Mouse (Mus musculus) megakaryocyte, embryonic 14.5 days (primary cell): ENCODE data around the gene Fam173a. TPM values are rescaled to one million over a fixed set of nuclear protein-coding genes. Genes with fewer than 3 reads are reported as not detected.

ENCODE experiments used
- H3K27me3 ChIP-seq: replicated peaks from 2 replicates; pipeline ENCODE3; 2012; ENCODE audit warnings: inconsistent platforms
- H3K36me3 ChIP-seq: replicated peaks from 2 replicates; pipeline ENCODE3; 2012; ENCODE audit warnings: low read length, inconsistent platforms, mixed read lengths
- H3K4me1 ChIP-seq: 2 replicates; pipeline ENCODE4 v1.6.1; 2012; ENCODE audit warnings: inconsistent platforms
- H3K4me3 ChIP-seq: replicated peaks from 2 replicates; pipeline ENCODE3; 2012; ENCODE audit warnings: moderate library complexity, mild to moderate bottlenecking, inconsistent platforms
- H3K9me3 ChIP-seq: 2 replicates; pipeline ENCODE4 v1.6.1; 2012; ENCODE audit warnings: inconsistent platforms
- FLI1 ChIP-seq: IDR thresholded peaks from 2 replicates; pipeline ENCODE4 v1.6.1; 2012; ENCODE audit warnings: low read length, inconsistent platforms, mixed read lengths
- GATA1 ChIP-seq: IDR thresholded peaks from 3 replicates; pipeline ENCODE4 v1.6.1; 2012; ENCODE audit warnings: mixed read lengths, low read length, inconsistent platforms, borderline replicate concordance
- polyA plus RNA-seq: library from polyadenylated mRNA; stranded (reverse); fragments of >175 nt; gene quantifications from 2 replicates; pipeline ENCODE4 v1.2.3, GENCODE M21; 2012; ENCODE audit warnings: low replicate concordance; ENCODE audit not compliant: insufficient read depth

Gene Fam173a
- polyA plus RNA-seq, 1 experiment: 23.4 TPM

GRCm38 (mm10) chr17:25762591-25762990 lies 30.1 kb downstream of the Fam173a start:
- H3K9me3 ChIP-seq: no peaks in the 10 kb centered on the region
- peaks cover 46% of the 10 kb centered on the region for H3K27me3 ChIP-seq
- no peak for TF ChIP-seq GATA1
- TF ChIP-seq FLI1: no peak
- H3K4me1 ChIP-seq: no peaks in the 10 kb centered on the region
- H3K4me3 ChIP-seq: no peak overlapping the region
- H3K36me3 ChIP-seq: no peaks in the 10 kb centered on the region

GRCm38 (mm10) chr17:25761561-25761970 lies 31.1 kb downstream of the Fam173a start:
- Histone ChIP-seq H3K9me3 (no peaks in the 10 kb centered on the region), H3K27me3 (peaks cover 44% of the 10 kb centered on the region), H3K36me3 (no peaks in the 10 kb centered on the region), H3K4me1 (no peaks in the 10 kb centered on the region), H3K4me3 (no peak overlapping the region)
- no peak for TF ChIP-seq GATA1
- TF ChIP-seq FLI1: no peak

DNA sequence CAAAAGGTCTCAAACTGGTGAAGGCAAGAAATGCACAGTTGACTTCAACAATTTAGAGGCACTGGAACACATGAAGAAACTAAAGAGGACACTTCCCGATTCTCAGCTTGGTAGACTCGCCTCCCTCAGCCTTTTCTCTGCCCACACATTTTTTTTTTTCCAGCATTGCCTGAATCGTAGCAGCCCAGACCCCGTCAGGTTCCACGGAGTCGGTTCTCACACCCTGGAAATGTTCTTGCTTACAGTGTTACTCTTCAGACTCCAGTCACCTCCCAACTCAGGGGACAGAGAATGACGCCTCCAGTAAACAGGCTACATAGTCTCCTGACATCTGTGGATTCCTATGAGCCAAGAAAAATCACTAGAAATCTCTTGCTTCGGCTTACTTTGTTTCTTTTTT lies 32.6 kb downstream of the Fam173a start:
- TF ChIP-seq GATA1: no peak
- TF ChIP-seq FLI1: no peak
- H3K27me3 ChIP-seq: peaks cover 47% of the 10 kb centered on the region
- H3K36me3 ChIP-seq: no peaks in the 10 kb centered on the region
- H3K9me3 ChIP-seq: no peaks in the 10 kb centered on the region
- no peaks in the 10 kb centered on the region for H3K4me1 ChIP-seq
- no peak overlapping the region for H3K4me3 ChIP-seq

- no peak for TF ChIP-seq GATA1
- TF ChIP-seq FLI1: no peak
- H3K4me1 ChIP-seq: no peaks in the 10 kb centered on the region
- no peaks in the 10 kb centered on the region for H3K9me3 ChIP-seq
- H3K27me3 ChIP-seq: peaks cover 68% of the 10 kb centered on the region
- no peaks in the 10 kb centered on the region for H3K36me3 ChIP-seq
- no peak overlapping the region for H3K4me3 ChIP-seq
Observed at GRCm38 (mm10) chr17:25757691-25758090, 35.0 kb downstream of the Fam173a start.

GRCm38 (mm10) chr17:25756378-25757242 lies 36.1 kb downstream of the Fam173a start:
- Histone ChIP-seq H3K4me3 (no peak overlapping the region), H3K27me3 (peaks cover 72% of the 10 kb centered on the region), H3K9me3 (no peaks in the 10 kb centered on the region), H3K4me1 (no peaks in the 10 kb centered on the region), H3K36me3 (no peaks in the 10 kb centered on the region)
- TF ChIP-seq FLI1 (no peak), GATA1 (no peak)

DNA sequence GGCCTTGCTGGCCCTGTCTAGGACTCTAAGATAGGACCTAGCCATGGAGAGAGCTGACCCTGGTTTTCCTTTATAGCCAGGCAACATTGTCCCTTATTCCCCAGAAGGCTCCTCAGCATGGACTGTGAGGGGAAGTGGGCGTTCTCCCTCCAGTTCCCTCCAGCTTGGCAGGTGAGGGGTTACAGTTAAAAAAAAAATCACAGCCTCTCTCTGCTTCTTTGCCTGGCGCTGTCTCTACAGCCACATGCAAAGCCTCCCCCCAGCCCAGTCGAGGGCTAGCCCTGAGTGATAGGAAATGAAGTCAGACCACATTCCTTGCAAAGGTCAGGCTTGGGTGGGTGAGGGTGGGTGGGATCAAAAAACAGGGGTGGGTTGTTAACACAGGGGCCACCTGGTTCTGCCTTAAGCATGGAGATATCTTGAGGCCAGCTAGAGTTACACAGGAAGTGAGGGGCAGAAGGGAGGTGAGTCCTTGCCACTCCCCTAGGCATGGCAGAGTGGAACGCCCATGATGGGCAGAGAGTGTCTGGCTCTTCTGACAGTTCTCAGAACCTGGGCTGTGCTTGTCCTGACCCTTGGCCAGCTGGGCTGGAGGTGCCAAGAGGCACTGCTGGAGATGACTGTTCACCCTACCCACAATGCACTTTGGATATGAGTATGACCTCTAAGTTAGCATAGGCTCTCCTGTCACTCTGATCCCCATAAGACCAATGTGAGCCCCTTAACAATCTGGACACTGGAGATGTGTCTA lies 36.9 kb downstream of the Fam173a start:
- peaks cover 76% of the 10 kb centered on the region for H3K27me3 ChIP-seq
- H3K36me3 ChIP-seq: no peaks in the 10 kb centered on the region
- TF ChIP-seq GATA1: no peak
- no peak for TF ChIP-seq FLI1
- no peaks in the 10 kb centered on the region for H3K9me3 ChIP-seq
- H3K4me1 ChIP-seq: no peaks in the 10 kb centered on the region
- no peak overlapping the region for H3K4me3 ChIP-seq

GRCm38 (mm10) chr17:25755086-25755485 lies 37.6 kb downstream of the Fam173a start:
- peaks cover 81% of the 10 kb centered on the region for H3K27me3 ChIP-seq
- H3K4me3 ChIP-seq: no peak overlapping the region
- no peaks in the 10 kb centered on the region for H3K9me3 ChIP-seq
- no peaks in the 10 kb centered on the region for H3K4me1 ChIP-seq
- H3K36me3 ChIP-seq: no peaks in the 10 kb centered on the region
- TF ChIP-seq GATA1 (no peak), FLI1 (no peak)

DNA sequence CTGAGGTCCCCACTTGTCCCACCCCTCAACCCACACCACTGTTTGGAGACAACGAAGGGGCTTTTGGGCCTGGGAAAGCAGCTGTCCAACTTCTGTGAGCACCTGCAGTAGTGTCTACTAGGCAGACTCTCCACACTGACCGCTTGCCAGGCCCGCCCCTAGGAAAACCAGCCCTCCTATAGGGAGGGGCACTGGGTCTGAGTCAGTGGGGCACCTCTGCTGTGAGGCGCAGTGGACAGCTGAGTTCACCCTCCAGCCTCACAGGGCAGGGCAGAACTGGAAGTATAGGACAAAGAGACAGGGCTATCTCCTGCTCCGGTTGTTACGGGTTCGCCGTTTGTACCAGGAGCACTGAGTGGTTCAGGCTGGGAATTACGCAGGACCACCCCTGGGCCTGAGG lies 38.5 kb downstream of the Fam173a start, which contains the start of gene Msln:
Gene Msln, minus strand, starts transcription at position 138 of the 400 bp plus-strand sequence.
- Histone ChIP-seq H3K9me3 (no peaks in the 10 kb centered on the region), H3K27me3 (peaks cover 86% of the 10 kb centered on the region), H3K4me1 (no peaks in the 10 kb centered on the region), H3K36me3 (no peaks in the 10 kb centered on the region), H3K4me3 (no peak within 1 kb of the TSS)
- TF ChIP-seq FLI1: no peak
- no peak for TF ChIP-seq GATA1

DNA sequence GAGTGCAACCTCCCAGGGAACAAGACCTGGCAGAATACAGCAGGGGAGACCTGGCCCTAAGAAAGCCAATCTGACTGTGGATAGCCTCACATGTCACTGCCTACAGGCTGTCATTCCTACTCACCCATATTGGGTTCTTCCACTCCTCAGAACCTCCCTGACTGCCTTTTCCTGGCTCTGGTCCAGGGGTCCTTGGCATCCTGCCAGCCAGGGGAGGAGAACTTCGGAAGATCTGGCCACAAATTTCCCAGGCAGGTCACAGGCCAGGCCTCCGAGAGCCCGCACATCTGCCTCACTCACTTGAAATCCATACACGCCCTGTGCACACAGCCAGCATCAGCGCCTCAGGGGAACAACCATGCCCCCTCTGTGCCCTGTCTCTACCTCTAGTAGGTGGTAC lies 41.3 kb downstream of the Fam173a start:
- H3K4me1 ChIP-seq: no peaks in the 10 kb centered on the region
- TF ChIP-seq FLI1: no peak
- no peak for TF ChIP-seq GATA1

GRCm38 (mm10) chr17:25749314-25749713 lies 43.4 kb downstream of the Fam173a start:
- Histone ChIP-seq H3K4me3 (no peak overlapping the region), H3K27me3 (peaks cover 80% of the 10 kb centered on the region), H3K4me1 (no peaks in the 10 kb centered on the region), H3K36me3 (no peaks in the 10 kb centered on the region), H3K9me3 (no peaks in the 10 kb centered on the region)
- TF ChIP-seq FLI1: no peak
- TF ChIP-seq GATA1: no peak

More for the DNA sequence above, 41.3 kb downstream of the Fam173a start:
- Histone ChIP-seq H3K4me3 (no peak overlapping the region), H3K27me3 (peaks cover 83% of the 10 kb centered on the region), H3K9me3 (no peaks in the 10 kb centered on the region), H3K36me3 (no peaks in the 10 kb centered on the region)
